Mouse (Mus musculus): Measurements from ENCODE around the gene Adcy4. TPM values are rescaled to one million over a fixed set of nuclear protein-coding genes. Genes with fewer than 3 reads are reported as not detected.
A peak's percentile ranks its signal among the peaks of the same experiment; 100 is the strongest.

Gene Adcy4
- polyA plus RNA-seq, 1 experiment from 2014 or later: 0.04 TPM

GRCm38 (mm10) chr14:55819845-55820405 is 36.0 kb upstream of the Adcy4 start:
- WGBS (ENCODE audit: missing documents): 83% methylated on average over 7 of the region's 7 CpGs
- no peaks in the 10 kb centered on the region for H3K36me3 ChIP-seq (ENCODE audit: inconsistent target)
- H3K27ac ChIP-seq: no peak overlapping the region
- H3K79me2 ChIP-seq (ENCODE audit: inconsistent target): no peaks in the 10 kb centered on the region
- no peak overlapping the region for H3K4me3 ChIP-seq (ENCODE audit: inconsistent target)

DNA sequence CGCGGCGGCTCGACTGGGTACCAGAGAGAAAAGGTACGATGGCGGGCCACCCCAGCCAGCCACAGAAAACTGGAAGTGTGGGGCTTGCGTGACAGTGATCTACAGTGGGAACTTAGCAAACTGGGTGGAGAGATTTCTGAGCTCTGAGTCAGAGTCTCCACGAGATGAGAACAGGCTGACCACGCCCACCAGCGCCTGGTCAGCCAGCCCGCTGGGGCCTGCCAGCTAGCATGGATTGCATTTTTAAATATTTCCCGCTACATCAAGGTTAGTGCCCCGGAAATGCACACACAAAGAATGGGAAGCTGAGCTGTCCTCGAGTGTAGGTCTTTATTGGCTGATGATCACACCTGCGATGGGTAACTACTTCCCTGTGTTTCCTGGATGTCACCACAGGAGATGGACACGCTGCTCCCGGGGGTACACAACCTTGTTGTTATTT is 31.4 kb upstream of the Adcy4 start:
- Histone ChIP-seq H3K79me2 (ENCODE audit: inconsistent target) (no peaks in the 10 kb centered on the region), H3K36me3 (ENCODE audit: inconsistent target) (no peaks in the 10 kb centered on the region), H3K4me3 (ENCODE audit: inconsistent target) (peak overlapping the region; percentile 21; the same call in 1 of the 2 replicates), H3K27ac (0 out of 2 replicates have a peak overlapping the region, but pooled peaks have one; percentile 8)
- WGBS (ENCODE audit: missing documents): 37% methylated on average over 13 of the region's 17 CpGs

- H3K36me3 ChIP-seq (ENCODE audit: inconsistent target): no peaks in the 10 kb centered on the region
- H3K4me3 ChIP-seq (ENCODE audit: inconsistent target): peak overlapping the region; percentile 21; the same call in 1 of the 2 replicates
These were observed 31.0 kb upstream of the Adcy4 start for GRCm38 (mm10) chr14:55814885-55815284.

GRCm38 (mm10) chr14:55795380-55796163 is 11.7 kb upstream of the Adcy4 start:
- no peaks in the 10 kb centered on the region for H3K79me2 ChIP-seq (ENCODE audit: inconsistent target)
- H3K4me3 ChIP-seq (ENCODE audit: inconsistent target): no peak overlapping the region
- WGBS (ENCODE audit: missing documents): 55% methylated on average over 12 of the region's 15 CpGs

More at GRCm38 (mm10) chr14:55814885-55815284, 31.0 kb upstream of the Adcy4 start:
- Histone ChIP-seq H3K79me2 (ENCODE audit: inconsistent target) (no peaks in the 10 kb centered on the region), H3K27ac (0 out of 2 replicates have a peak overlapping the region, but pooled peaks have one; percentile 8)
- 48% methylated on average over 16 of the region's 16 CpGs for WGBS (ENCODE audit: missing documents)

DNA sequence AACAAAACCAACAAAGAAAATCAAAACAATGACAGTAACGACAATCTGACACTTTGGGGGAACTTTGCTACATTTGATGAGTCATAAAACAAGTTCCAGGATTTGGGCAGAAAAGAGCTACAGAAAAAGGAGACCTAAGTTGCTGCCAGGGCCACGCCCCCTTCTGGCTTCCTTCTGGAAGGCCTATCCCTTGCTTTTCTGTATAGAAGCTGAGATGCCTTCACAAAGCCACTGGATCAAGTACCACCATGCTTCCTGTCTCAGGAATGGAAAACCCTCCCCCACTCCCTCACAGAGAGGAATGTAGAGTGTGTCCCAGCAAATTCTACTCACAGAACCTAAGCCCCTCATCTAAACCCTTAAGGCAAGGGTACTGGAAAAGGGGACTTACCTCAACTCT is 10.1 kb upstream of the Adcy4 start:
- H3K36me3 ChIP-seq (ENCODE audit: inconsistent target): no peaks in the 10 kb centered on the region
- 60% methylated on average over 2 of the region's 2 CpGs for WGBS (ENCODE audit: missing documents)
- no peak overlapping the region for H3K27ac ChIP-seq
- no peaks in the 10 kb centered on the region for H3K79me2 ChIP-seq (ENCODE audit: inconsistent target)
- H3K4me3 ChIP-seq (ENCODE audit: inconsistent target): no peak overlapping the region

More at GRCm38 (mm10) chr14:55795380-55796163, 11.7 kb upstream of the Adcy4 start:
- Histone ChIP-seq H3K27ac (no peak overlapping the region), H3K36me3 (ENCODE audit: inconsistent target) (no peaks in the 10 kb centered on the region)

- no peaks in the 10 kb centered on the region for H3K79me2 ChIP-seq (ENCODE audit: inconsistent target)
- no peak overlapping the region for H3K27ac ChIP-seq
- H3K4me3 ChIP-seq (ENCODE audit: inconsistent target): no peak overlapping the region
- H3K36me3 ChIP-seq (ENCODE audit: inconsistent target): no peaks in the 10 kb centered on the region
- WGBS (ENCODE audit: missing documents): 88% methylated on average over 1 of the region's 2 CpGs
These were observed 9.6 kb upstream of the Adcy4 start for GRCm38 (mm10) chr14:55793461-55793860.

GRCm38 (mm10) chr14:55788256-55789050 is 4.6 kb upstream of the Adcy4 start, which contains the start of gene Ripk3:
Gene Ripk3, minus strand, starts transcription at chr14:55788865.
- 5% methylated on average over 40 of the region's 40 CpGs for WGBS (ENCODE audit: missing documents)
- H3K27ac ChIP-seq: peak within 1 kb of the TSS; percentile 31
- no peaks in the 10 kb centered on the region for H3K36me3 ChIP-seq (ENCODE audit: inconsistent target)
- H3K4me3 ChIP-seq (ENCODE audit: inconsistent target): peak within 1 kb of the TSS; percentile 73
- no peaks in the 10 kb centered on the region for H3K79me2 ChIP-seq (ENCODE audit: inconsistent target)

GRCm38 (mm10) chr14:55787731-55788130 is 3.8 kb upstream of the Adcy4 start:
- Histone ChIP-seq H3K27ac (no peak overlapping the region), H3K79me2 (ENCODE audit: inconsistent target) (no peaks in the 10 kb centered on the region), H3K4me3 (ENCODE audit: inconsistent target) (peak overlapping the region; percentile 73), H3K36me3 (ENCODE audit: inconsistent target) (no peaks in the 10 kb centered on the region)
- 59% methylated on average over 11 of the region's 11 CpGs for WGBS (ENCODE audit: missing documents)

DNA sequence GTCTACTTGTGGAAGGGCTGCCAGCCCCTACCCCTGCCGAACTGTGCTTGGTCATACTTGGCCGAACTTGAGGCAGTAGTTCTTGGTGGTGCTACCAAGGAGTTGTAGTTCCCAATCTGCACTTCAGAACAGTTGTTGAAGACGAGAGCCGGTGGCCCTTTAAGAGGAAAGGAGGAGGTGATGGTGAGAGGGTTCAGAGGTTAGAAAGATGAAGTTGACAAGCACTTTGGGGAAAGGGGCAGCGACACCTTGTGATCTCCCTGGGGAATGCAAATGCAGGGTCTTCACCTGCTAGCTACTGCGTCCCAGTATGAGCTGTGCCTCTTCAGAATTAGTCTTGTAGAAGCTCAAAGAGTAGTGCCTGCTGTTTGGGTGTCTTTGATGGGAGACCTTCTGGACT is 1.3 kb upstream of the Adcy4 start:
- WGBS (ENCODE audit: missing documents): 92% methylated on average over 6 of the region's 6 CpGs
- Histone ChIP-seq H3K36me3 (ENCODE audit: inconsistent target) (no peaks in the 10 kb centered on the region), H3K79me2 (ENCODE audit: inconsistent target) (no peaks in the 10 kb centered on the region), H3K27ac (no peak overlapping the region), H3K4me3 (ENCODE audit: inconsistent target) (no peak overlapping the region)

- Histone ChIP-seq H3K4me3 (ENCODE audit: inconsistent target) (no peak overlapping the region), H3K27ac (no peak overlapping the region), H3K36me3 (ENCODE audit: inconsistent target) (no peaks in the 10 kb centered on the region), H3K79me2 (ENCODE audit: inconsistent target) (no peaks in the 10 kb centered on the region)
- WGBS (ENCODE audit: missing documents): 45% methylated on average over 30 of the region's 31 CpGs
These were observed 531 bp downstream of the Adcy4 start for GRCm38 (mm10) chr14:55783171-55783957.

- Histone ChIP-seq H3K27ac (no peak overlapping the region), H3K79me2 (ENCODE audit: inconsistent target) (no peaks in the 10 kb centered on the region), H3K4me3 (ENCODE audit: inconsistent target) (no peak overlapping the region), H3K36me3 (ENCODE audit: inconsistent target) (no peaks in the 10 kb centered on the region)
- 73% methylated on average over 9 of the region's 9 CpGs for WGBS (ENCODE audit: missing documents)
These were observed 1.4 kb downstream of the Adcy4 start for GRCm38 (mm10) chr14:55782361-55782960.

DNA sequence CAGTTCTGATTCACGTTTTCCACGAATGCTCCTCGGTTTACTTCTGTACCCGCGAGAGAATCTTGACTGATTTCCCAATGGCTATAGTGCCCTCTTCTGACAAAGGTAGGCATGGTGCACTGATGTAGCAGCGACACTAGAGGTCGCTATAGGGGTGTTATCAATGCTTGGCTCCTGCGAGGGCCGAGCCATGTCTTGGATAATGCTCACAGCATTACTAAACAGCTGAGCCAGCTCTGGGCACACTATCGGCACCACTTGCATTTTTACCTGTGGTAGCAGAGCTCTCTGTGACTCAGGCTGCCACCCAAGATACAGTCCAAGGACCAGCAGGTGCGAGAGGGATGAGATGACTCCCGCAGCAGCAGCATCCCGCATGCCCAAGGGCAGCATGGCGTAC is 2.6 kb downstream of the Adcy4 start:
- Histone ChIP-seq H3K4me3 (ENCODE audit: inconsistent target) (no peak overlapping the region), H3K36me3 (ENCODE audit: inconsistent target) (no peaks in the 10 kb centered on the region), H3K27ac (no peak overlapping the region), H3K79me2 (ENCODE audit: inconsistent target) (no peaks in the 10 kb centered on the region)
- WGBS (ENCODE audit: missing documents): 25% methylated on average over 14 of the region's 14 CpGs

- H3K27ac ChIP-seq: no peak overlapping the region
- H3K79me2 ChIP-seq (ENCODE audit: inconsistent target): no peaks in the 10 kb centered on the region
- 75% methylated on average over 11 of the region's 11 CpGs for WGBS (ENCODE audit: missing documents)
- no peaks in the 10 kb centered on the region for H3K36me3 ChIP-seq (ENCODE audit: inconsistent target)
- no peak overlapping the region for H3K4me3 ChIP-seq (ENCODE audit: inconsistent target)
These were observed 3.2 kb downstream of the Adcy4 start for GRCm38 (mm10) chr14:55780736-55781135.

GRCm38 (mm10) chr14:55779656-55780055 is 4.2 kb downstream of the Adcy4 start:
- Histone ChIP-seq H3K36me3 (ENCODE audit: inconsistent target) (no peaks in the 10 kb centered on the region), H3K79me2 (ENCODE audit: inconsistent target) (no peaks in the 10 kb centered on the region), H3K27ac (no peak overlapping the region), H3K4me3 (ENCODE audit: inconsistent target) (no peak overlapping the region)
- WGBS (ENCODE audit: missing documents): 84% methylated on average over 13 of the region's 16 CpGs

All from macrophage (primary cell).